Mouse (Mus musculus) C2C12 (cell line): Measurements from ENCODE around the gene Tspan10. TPM values are rescaled to one million over a fixed set of nuclear protein-coding genes. Genes with fewer than 3 reads are reported as not detected.

ENCODE experiments used
- H3K27me3 ChIP-seq: one replicate; pipeline ENCODE4 v1.6.1; 2011; ENCODE audit not compliant: control insufficient read depth, insufficient read depth, insufficient read length
- H3K36me3 ChIP-seq: one replicate; pipeline ENCODE4 v1.6.1; 2011; ENCODE audit not compliant: control insufficient read depth, insufficient read depth
- H3K4me3 ChIP-seq: one replicate; pipeline ENCODE4 v1.5.1; 2011; ENCODE audit warnings: mild to moderate bottlenecking, control low read depth; ENCODE audit not compliant: poor library complexity, insufficient read depth, severe bottlenecking
- H3K79me2 ChIP-seq: one replicate; pipeline ENCODE4 v1.6.1; 2011; ENCODE audit not compliant: control insufficient read depth, insufficient read depth
- H3K79me3 ChIP-seq: one replicate; pipeline ENCODE4 v1.6.1; 2011; ENCODE audit warnings: low read depth, control low read depth
- H3ac ChIP-seq: one replicate; pipeline ENCODE3; 2011; ENCODE audit warnings: low read depth; ENCODE audit not compliant: control insufficient read depth, insufficient read length
- CEBPB ChIP-seq: IDR thresholded peaks from one replicate; pipeline ENCODE4 v1.6.1; 2011; ENCODE audit warnings: low read depth, mild to moderate bottlenecking, control low read depth, moderate library complexity
- CTCF ChIP-seq: IDR thresholded peaks from one replicate; pipeline ENCODE4 v1.5.1; 2011; ENCODE audit not compliant: control insufficient read depth, insufficient read depth, insufficient read length
- FOSL1 ChIP-seq: IDR thresholded peaks from one replicate; pipeline ENCODE4 v1.8.0; 2011; ENCODE audit warnings: mild to moderate bottlenecking, low read length; ENCODE audit not compliant: poor library complexity, insufficient read depth, severe bottlenecking
- MAX ChIP-seq: IDR thresholded peaks from one replicate; pipeline ENCODE4 v1.6.1; 2011; ENCODE audit warnings: mild to moderate bottlenecking, control low read depth
- MYOD1 ChIP-seq: IDR thresholded peaks from one replicate; pipeline ENCODE4 v1.6.1; 2011; ENCODE audit warnings: low read depth; ENCODE audit not compliant: control insufficient read depth, insufficient read length
- MYOG ChIP-seq: IDR thresholded peaks from one replicate; pipeline ENCODE4 v1.6.1; 2011; ENCODE audit not compliant: control insufficient read depth, insufficient read length; ENCODE audit errors: extremely low read depth
- USF1 ChIP-seq: IDR thresholded peaks from one replicate; pipeline ENCODE4 v1.6.1; 2011; ENCODE audit warnings: low read depth, mild to moderate bottlenecking, control low read depth, moderate library complexity
- polyA plus RNA-seq: library from polyadenylated mRNA; unstranded; fragments of >200 nt; fragmentation: generic; extraction: Trizol; gene quantifications from one replicate; pipeline ENCODE4 v1.2.1, GENCODE M21; 2012; ENCODE audit warnings: missing spikeins

Gene Tspan10
- polyA plus RNA-seq, 1 experiment = 0.02 TPM

DNA sequence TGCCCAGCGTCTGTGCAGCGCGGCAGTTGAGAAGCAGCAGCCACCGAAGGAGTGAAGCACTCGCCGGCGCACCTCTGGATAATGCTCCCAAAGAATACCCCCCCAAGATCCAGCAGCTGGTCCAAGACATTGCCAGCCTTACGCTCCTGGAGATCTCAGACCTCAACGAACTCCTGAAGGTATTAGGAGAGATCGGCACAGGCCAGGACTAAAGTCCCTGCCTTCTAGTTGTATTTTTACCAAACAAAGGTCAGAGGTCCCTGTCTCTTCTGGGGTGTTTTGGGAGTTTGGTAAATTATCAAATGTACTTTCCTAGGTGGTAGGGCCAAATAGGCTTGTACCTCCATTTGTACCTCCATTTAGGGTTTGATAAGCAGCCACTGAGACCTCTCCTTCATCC is 42.8 kb downstream of the Tspan10 start:
- Histone ChIP-seq H3ac (peak overlapping the region; percentile 98), H3K79me3 (peaks cover 26% of the 10 kb centered on the region), H3K36me3 (peaks cover 79% of the 10 kb centered on the region), H3K4me3 (peak overlapping the region; percentile 100), H3K27me3 (no peaks in the 10 kb centered on the region), H3K79me2 (peaks cover 38% of the 10 kb centered on the region)
- TF ChIP-seq FOSL1 (no peak), USF1 (no peak), CEBPB (no peak), MYOD1 (no peak), CTCF (no peak), MYOG (no peak), MAX (no peak)

DNA sequence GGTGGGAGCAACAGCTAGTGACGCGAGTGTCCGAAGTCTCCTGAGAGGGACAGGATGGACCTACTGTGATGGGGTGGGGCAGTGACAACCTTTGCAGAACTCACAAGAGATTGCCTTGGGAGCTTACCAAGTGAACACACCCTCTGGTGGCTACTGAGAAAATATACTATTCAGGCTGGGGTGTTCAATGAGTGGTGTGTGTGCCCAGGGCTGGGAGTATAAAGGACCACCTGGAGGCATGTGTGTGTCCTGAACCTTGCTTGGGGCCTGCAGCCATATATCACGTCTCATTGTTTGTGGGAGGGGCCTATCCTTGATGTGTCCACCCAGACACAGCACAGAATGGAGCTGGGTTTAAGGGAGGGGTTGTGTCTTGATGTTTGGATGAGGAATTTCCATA is 46.1 kb downstream of the Tspan10 start:
- Histone ChIP-seq H3K79me2 (peaks cover 59% of the 10 kb centered on the region), H3K27me3 (no peaks in the 10 kb centered on the region), H3K79me3 (peaks cover 38% of the 10 kb centered on the region), H3K4me3 (no peak overlapping the region), H3ac (no peak overlapping the region), H3K36me3 (peaks cover 56% of the 10 kb centered on the region)
- no peak for TF ChIP-seq FOSL1

DNA sequence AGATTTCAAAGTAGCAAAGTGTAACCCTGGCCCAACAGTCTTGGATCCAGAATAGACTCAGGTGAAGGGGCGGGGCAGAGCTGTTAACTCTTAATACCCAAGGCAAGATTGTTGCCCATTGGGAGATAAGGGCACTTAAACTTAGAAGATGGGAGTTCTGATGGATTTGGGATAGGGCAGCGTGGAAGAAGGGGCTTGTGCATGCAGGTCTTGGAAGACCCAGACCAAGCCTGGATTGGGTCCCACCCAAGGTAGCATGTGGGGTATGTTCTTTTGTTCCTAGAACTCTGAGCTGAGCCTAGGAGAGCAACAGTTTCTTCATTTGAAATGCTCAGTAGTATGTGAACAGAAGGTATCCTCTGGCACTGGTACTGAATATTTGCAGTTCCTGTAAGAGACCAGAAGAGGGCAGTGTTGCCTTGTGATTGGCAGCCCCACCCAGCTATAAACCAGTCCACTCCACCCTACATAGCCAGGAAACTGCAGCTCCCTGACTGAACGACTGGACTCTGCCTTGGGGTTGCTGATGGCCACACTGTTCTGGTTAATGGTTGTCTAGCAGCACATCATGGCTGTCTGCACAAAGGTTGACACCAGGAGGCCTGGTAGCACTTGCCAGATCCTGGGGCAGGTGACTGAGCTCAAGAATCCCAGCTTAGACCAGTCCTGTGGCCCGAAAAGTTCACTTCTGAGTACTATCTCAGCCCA is 46.8 kb downstream of the Tspan10 start:
- peaks cover 58% of the 10 kb centered on the region for H3K36me3 ChIP-seq
- H3K79me2 ChIP-seq = peaks cover 66% of the 10 kb centered on the region
- TF ChIP-seq MYOD1 = no peak
- TF ChIP-seq CTCF = peak; percentile 73
- no peaks in the 10 kb centered on the region for H3K27me3 ChIP-seq
- no peak overlapping the region for H3K4me3 ChIP-seq
- peaks cover 40% of the 10 kb centered on the region for H3K79me3 ChIP-seq
- H3ac ChIP-seq = peak overlapping the region; percentile 22

DNA sequence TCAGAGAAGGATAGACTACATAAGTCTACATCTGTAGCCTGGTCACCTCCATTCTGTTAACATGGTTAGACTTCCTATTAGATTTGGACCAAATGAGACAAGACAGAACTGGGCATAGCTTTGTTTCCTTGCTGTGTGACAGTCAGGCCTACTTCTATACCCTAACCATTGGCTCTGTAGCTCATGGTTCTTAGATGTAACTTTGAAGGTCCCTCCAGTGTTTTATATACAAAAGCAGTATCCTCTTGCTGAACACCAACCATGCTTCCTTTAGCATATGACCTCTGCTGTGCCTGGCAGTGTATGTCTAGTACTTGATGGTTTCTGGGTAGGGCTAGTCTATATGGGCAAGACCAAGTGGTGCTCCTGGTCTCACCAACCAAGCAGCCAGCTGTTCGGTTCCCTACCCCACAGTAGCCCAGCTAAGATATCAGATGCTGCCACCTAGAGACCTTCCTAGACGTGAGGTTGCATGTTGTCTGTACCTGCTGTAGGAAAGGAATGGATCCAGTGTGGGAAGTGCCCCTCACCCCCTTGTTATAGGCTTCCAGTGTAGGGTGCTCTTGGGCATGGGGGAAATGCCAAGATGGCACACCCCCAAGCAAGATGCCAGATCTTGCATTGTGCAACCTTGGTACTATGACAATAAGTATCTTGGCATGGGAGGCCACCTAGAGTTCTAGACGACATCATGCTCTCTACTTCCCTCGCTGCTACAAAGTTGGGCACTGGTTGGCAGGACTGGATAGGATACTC is 48.0 kb downstream of the Tspan10 start:
- H3K4me3 ChIP-seq = no peak overlapping the region
- TF ChIP-seq MYOD1 = no peak
- no peak for TF ChIP-seq MAX
- TF ChIP-seq MYOG = no peak
- no peak for TF ChIP-seq CTCF
- TF ChIP-seq CEBPB = no peak
- TF ChIP-seq FOSL1 = no peak
- no peak for TF ChIP-seq USF1
- H3K27me3 ChIP-seq = no peaks in the 10 kb centered on the region
- H3K79me3 ChIP-seq = peaks cover 31% of the 10 kb centered on the region
- peaks cover 58% of the 10 kb centered on the region for H3K79me2 ChIP-seq
- no peak overlapping the region for H3ac ChIP-seq
- H3K36me3 ChIP-seq = peaks cover 66% of the 10 kb centered on the region

DNA sequence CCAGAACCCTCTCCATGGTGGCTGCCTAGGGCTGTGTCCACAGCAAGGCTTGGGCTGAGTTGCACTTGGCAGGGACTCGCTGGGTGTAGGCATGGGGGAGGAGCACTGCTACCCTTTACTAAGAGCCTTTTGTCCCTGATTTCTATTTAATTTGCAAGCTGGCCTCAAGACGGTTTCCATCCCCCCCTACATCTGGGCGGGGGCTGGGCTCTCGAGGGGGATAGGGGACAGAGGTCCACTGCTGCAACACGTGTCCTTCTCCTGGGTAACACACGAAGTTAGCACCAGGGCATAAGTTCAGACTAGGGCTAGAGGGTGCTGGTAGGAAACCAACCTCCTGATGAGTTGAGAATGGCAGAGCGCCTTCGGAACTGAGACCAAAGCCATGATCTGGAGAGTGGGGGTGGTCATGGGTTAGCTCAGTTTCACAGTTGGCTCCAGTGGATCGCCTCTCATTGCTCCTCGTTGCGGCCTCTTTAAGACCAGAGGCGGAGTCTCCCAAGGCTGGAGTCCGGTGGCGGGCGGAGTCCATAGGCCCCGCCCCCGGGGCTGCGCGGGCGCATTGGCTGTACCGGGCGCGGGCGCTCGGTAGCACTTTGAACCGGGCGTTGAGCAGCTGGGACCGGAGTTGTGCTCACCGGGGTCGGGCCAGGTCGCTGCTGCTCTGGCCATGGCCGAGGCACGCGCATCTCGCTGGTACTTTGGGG is 49.0 kb downstream of the Tspan10 start, which contains the start of gene Slc25a10:
Gene Slc25a10 (plus strand): TSS at position 524 of the 707 bp plus-strand sequence.
- Histone ChIP-seq H3K79me2 (peaks cover 48% of the 10 kb centered on the region), H3K27me3 (no peaks in the 10 kb centered on the region), H3ac (peak within 1 kb of the TSS; percentile 84), H3K79me3 (peaks cover 21% of the 10 kb centered on the region), H3K36me3 (peaks cover 65% of the 10 kb centered on the region), H3K4me3 (peak within 1 kb of the TSS; percentile 99)
- TF ChIP-seq USF1 = no peak
- TF ChIP-seq CEBPB = no peak
- TF ChIP-seq CTCF = no peak
- TF ChIP-seq MAX = peak; percentile 52
- TF ChIP-seq MYOD1 = no peak
- no peak for TF ChIP-seq MYOG
- no peak for TF ChIP-seq FOSL1
